Mouse (Mus musculus): ENCODE measurements around the gene Il15ra.
A peak's percentile ranks its signal among the peaks of the same experiment; 100 is the strongest.
"Not testable (repeated sequence)": the region's sequence is repeated elsewhere in the genome, so short reads cannot be mapped to it uniquely, and the experiment has no call there.

Gene Il15ra

GRCm38 (mm10) chr2:11710101-11710500 lies 5.0 kb downstream of the Il15ra start:
- not testable (repeated sequence) for DNase-seq

GRCm38 (mm10) chr2:11712483-11712990 lies 7.4 kb downstream of the Il15ra start:
- DNase-seq, result no peak

GRCm38 (mm10) chr2:11713021-11713420 lies 7.9 kb downstream of the Il15ra start:
- DNase-seq, result peak; percentile 48 to 61

- DNase-seq, result no peak
These were observed 9.4 kb downstream of the Il15ra start for GRCm38 (mm10) chr2:11714535-11714934.

- no peak for DNase-seq
These were observed 13.5 kb downstream of the Il15ra start for GRCm38 (mm10) chr2:11718573-11718972.

GRCm38 (mm10) chr2:11722564-11722963 lies 17.5 kb downstream of the Il15ra start:
- no peak for DNase-seq

- DNase-seq, result no peak
These were observed 22.5 kb downstream of the Il15ra start for GRCm38 (mm10) chr2:11727574-11727973.

GRCm38 (mm10) chr2:11729091-11729490 lies 24.0 kb downstream of the Il15ra start:
- no peak for DNase-seq

- DNase-seq, result no peak
These were observed 27.9 kb downstream of the Il15ra start for GRCm38 (mm10) chr2:11732978-11733377.

- DNase-seq, result no peak
These were observed 30.8 kb downstream of the Il15ra start for GRCm38 (mm10) chr2:11735853-11736252.

GRCm38 (mm10) chr2:11738794-11739193 lies 33.7 kb downstream of the Il15ra start:
- no peak for DNase-seq

- DNase-seq, result no peak
These were observed 34.5 kb downstream of the Il15ra start for GRCm38 (mm10) chr2:11739516-11740051.

GRCm38 (mm10) chr2:11762541-11762940 lies 57.5 kb downstream of the Il15ra start:
- DNase-seq, result no peak

GRCm38 (mm10) chr2:11765694-11766093 lies 60.6 kb downstream of the Il15ra start:
- no peak for DNase-seq

- DNase-seq, result no peak
These were observed 61.5 kb downstream of the Il15ra start for GRCm38 (mm10) chr2:11766485-11767160.

GRCm38 (mm10) chr2:11767161-11767545 lies 62.1 kb downstream of the Il15ra start:
- DNase-seq, result no peak

GRCm38 (mm10) chr2:11771701-11772100 lies 66.6 kb downstream of the Il15ra start:
- no peak for DNase-seq

GRCm38 (mm10) chr2:11772401-11772800 lies 67.3 kb downstream of the Il15ra start:
- DNase-seq, result no peak

GRCm38 (mm10) chr2:11774426-11774825 lies 69.3 kb downstream of the Il15ra start:
- DNase-seq, result peak; percentile 12

- no peak for DNase-seq
These were observed 70.0 kb downstream of the Il15ra start for GRCm38 (mm10) chr2:11775121-11775520.

GRCm38 (mm10) chr2:11776415-11776814 lies 71.3 kb downstream of the Il15ra start:
- DNase-seq, result no peak

- peak; percentile 99 to 100 for DNase-seq
These were observed 72.3 kb downstream of the Il15ra start, which contains the start of the genes Fbh1 and Ankrd16 for GRCm38 (mm10) chr2:11777091-11778068. Gene Fbh1, minus strand, starts transcription at chr2:11777582. Gene Ankrd16, plus strand, starts transcription at chr2:11777876.
